Mouse (Mus musculus): ENCODE results near the gene Mterf2. TPM values are rescaled to one million over a fixed set of nuclear protein-coding genes. Genes with fewer than 3 reads are reported as not detected.

Mterf2 gene
- total and polyA plus RNA-seq, 2 experiments: 1.0 to 9.6 TPM

DNA sequence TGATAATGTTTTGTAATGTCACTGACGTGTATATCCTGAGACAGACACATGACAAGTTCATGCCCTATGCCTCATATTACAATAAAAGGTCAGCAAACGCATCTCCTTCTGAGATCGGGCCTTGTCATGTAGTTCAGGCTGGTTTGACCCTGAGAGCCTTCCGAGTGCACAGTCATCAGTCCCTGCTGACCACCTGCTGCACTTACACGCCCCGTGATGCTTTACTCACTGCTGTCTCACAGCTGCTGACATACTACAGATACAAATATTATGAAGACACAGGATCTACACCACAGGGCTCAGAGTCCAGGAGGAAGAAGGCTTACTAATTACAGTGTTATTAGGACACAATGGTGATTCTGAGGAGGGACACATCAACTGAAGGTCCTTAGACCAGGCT, 8.7 kb upstream of the Mterf2 start:
- Histone ChIP-seq H3K9ac (ENCODE audit: low read depth, low read length) (no peak overlapping the region), H3K79me2 (ENCODE audit: control insufficient read depth, insufficient read depth, low read length) (no peaks in the 10 kb centered on the region), H3K27ac (replicated peaks; ENCODE audit: insufficient read depth, low read depth, low read length) (no peak overlapping the region), H3K4me1 (ENCODE audit: control insufficient read depth, insufficient read depth, low read length) (no peaks in the 10 kb centered on the region), H3K27me3 (ENCODE audit: control insufficient read depth, insufficient read depth, low read length) (no peaks in the 10 kb centered on the region), H3K36me3 (ENCODE audit: control insufficient read depth, insufficient read depth, low read length) (peaks cover 25% of the 10 kb centered on the region), H3K4me3 (ENCODE audit: insufficient read depth, low read depth, low read length) (no peak overlapping the region)
- WGBS: 86% methylated on average over 6 of the region's 6 CpGs
- DNase-seq (ENCODE audit: extremely low read depth, low read depth, low spot score): no peak
- TF ChIP-seq POLR2A (IDR thresholded peaks at IDR 0.05; ENCODE audit: extremely low read depth, insufficient read depth, low read length) (no peak), CTCF (IDR thresholded peaks at IDR 0.05; ENCODE audit: low read depth, low read length) (no peak)

DNA sequence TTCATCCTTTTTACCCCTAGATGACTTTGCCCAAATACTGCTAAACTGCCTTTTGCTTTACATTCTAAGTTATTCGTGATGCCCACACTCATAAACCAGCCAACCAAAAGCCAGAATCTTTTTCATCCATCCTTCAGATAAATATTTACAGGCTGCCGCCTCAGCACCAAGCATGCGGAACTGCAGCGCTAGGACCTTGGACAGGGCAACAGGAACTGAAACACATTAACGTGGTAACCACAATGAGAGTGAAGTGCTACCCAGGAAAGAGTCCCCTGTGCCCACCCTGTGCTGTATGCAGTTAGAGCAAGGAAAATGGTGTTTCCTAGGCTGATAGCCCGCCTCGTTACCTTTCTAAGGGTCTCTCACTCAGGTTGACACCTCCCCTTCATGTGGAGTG, 626 bp upstream of the Mterf2 start:
- TF ChIP-seq POLR2A (IDR thresholded peaks at IDR 0.05; ENCODE audit: extremely low read depth, insufficient read depth, low read length): no peak
- no peak for TF ChIP-seq CTCF (IDR thresholded peaks at IDR 0.05; ENCODE audit: low read depth, low read length)
- Histone ChIP-seq H3K27ac (replicated peaks; ENCODE audit: insufficient read depth, low read depth, low read length) (no peak overlapping the region), H3K9ac (ENCODE audit: low read depth, low read length) (no peak overlapping the region), H3K36me3 (ENCODE audit: control insufficient read depth, insufficient read depth, low read length) (peaks cover 6% of the 10 kb centered on the region; the same call in 1 of the 2 replicates), H3K79me2 (ENCODE audit: control insufficient read depth, insufficient read depth, low read length) (no peaks in the 10 kb centered on the region), H3K4me1 (ENCODE audit: control insufficient read depth, insufficient read depth, low read length) (no peaks in the 10 kb centered on the region), H3K27me3 (ENCODE audit: control insufficient read depth, insufficient read depth, low read length) (no peaks in the 10 kb centered on the region), H3K4me3 (ENCODE audit: insufficient read depth, low read depth, low read length) (no peak overlapping the region)
- DNase-seq (ENCODE audit: extremely low read depth, low read depth, low spot score): peak; percentile 37
- 14% methylated on average over 7 of the region's 7 CpGs for WGBS

DNA sequence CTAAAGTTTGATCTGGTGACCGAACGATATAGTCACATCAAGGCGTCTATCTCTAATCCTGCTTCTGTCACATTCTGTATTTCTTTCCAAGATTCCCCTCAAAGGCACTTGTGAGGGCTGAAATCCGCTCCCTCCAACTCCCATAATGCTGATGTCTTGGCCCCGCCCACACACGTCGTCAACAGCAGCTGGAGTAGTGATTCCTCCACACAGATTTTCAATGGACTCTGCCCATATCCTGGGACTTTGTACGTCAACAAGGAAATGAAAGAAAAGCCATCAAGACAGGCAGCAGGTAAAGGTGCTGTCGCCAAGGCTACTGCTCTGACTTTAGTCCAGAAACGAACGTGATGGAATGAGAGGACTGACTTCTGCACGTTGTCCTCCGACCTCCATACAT, 2.6 kb downstream of the Mterf2 start:
- Histone ChIP-seq H3K27ac (replicated peaks; ENCODE audit: insufficient read depth, low read depth, low read length) (no peak overlapping the region), H3K9ac (ENCODE audit: low read depth, low read length) (no peak overlapping the region), H3K79me2 (ENCODE audit: control insufficient read depth, insufficient read depth, low read length) (no peaks in the 10 kb centered on the region), H3K4me3 (ENCODE audit: insufficient read depth, low read depth, low read length) (no peak overlapping the region), H3K36me3 (ENCODE audit: control insufficient read depth, insufficient read depth, low read length) (0 out of 2 replicates have a peak, but pooled peaks cover 2% of the 10 kb centered on the region), H3K4me1 (ENCODE audit: control insufficient read depth, insufficient read depth, low read length) (no peaks in the 10 kb centered on the region), H3K27me3 (ENCODE audit: control insufficient read depth, insufficient read depth, low read length) (no peaks in the 10 kb centered on the region)
- TF ChIP-seq CTCF (IDR thresholded peaks at IDR 0.05; ENCODE audit: low read depth, low read length) (no peak), POLR2A (IDR thresholded peaks at IDR 0.05; ENCODE audit: extremely low read depth, insufficient read depth, low read length) (no peak)
- DNase-seq (ENCODE audit: extremely low read depth, low read depth, low spot score): no peak
- WGBS: 69% methylated on average over 13 of the region's 13 CpGs

DNA sequence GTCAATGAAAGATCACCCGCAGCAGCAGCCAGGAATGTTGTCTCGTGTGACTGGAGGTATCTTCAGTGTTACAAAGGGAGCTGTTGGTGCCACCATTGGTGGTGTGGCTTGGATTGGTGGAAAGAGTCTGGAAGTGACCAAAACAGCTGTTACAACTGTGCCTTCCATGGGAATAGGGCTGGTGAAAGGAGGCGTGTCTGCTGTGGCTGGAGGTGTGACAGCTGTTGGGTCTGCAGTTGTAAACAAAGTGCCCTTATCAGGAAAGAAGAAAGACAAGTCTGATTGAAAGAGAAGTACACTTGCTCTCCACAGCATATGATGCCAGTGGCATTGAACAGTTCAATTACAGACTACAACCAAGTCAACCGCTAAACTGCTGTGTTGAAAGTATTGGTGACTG, 13.4 kb downstream of the Mterf2 start:
- 90% methylated on average over 4 of the region's 4 CpGs for WGBS
- Histone ChIP-seq H3K79me2 (ENCODE audit: control insufficient read depth, insufficient read depth, low read length) (no peaks in the 10 kb centered on the region; the same call in 1 of the 2 replicates), H3K27me3 (ENCODE audit: control insufficient read depth, insufficient read depth, low read length) (no peaks in the 10 kb centered on the region), H3K4me1 (ENCODE audit: control insufficient read depth, insufficient read depth, low read length) (peaks cover 2% of the 10 kb centered on the region; the same call in 1 of the 2 replicates), H3K4me3 (ENCODE audit: insufficient read depth, low read depth, low read length) (no peak overlapping the region), H3K36me3 (ENCODE audit: control insufficient read depth, insufficient read depth, low read length) (peaks cover 5% of the 10 kb centered on the region; the same call in 1 of the 2 replicates), H3K27ac (replicated peaks; ENCODE audit: insufficient read depth, low read depth, low read length) (no peak overlapping the region), H3K9ac (ENCODE audit: low read depth, low read length) (no peak overlapping the region)
- TF ChIP-seq CTCF (IDR thresholded peaks at IDR 0.05; ENCODE audit: low read depth, low read length): no peak
- TF ChIP-seq POLR2A (IDR thresholded peaks at IDR 0.05; ENCODE audit: extremely low read depth, insufficient read depth, low read length): no peak
- no peak for DNase-seq (ENCODE audit: extremely low read depth, low read depth, low spot score)

DNA sequence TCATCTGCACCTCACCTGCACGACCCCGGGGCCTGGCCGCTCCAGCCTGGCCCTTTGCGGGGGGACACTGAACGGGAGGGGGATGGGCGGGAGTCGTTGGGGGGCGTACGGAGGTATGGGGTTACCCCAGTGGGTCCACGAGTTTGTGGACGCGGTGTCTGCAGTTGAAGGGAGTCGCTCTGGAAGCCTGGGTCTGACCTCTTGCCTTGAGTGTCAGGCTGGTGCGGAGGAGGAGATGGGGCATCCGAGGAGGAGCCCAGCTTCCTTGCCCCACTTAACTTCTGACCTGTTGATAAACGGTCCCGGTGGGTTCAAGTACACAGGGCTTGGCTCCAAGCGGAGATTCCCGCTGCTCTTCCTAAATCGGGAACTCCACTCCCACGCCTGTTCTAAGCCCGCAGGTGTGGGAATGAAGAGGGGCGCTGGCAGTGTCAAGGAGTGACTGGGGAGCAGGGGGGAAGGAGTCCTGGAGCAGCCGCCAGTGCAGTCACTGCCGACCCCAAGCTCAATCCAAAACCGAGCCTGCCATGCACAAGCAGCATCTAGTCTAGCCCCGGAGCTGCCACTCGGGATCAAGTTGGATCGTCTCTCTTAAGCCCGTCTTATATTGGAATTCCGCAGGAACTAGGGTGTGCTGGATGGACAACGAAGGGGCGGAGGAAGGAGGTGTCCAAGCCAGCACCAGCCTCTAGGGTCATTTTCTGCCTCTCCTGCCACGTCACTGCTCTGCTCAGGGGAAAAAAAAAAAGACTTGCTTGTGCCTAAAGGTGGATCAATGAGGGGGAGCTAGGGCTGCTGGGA, 24.5 kb downstream of the Mterf2 start:
- H3K27ac ChIP-seq (replicated peaks; ENCODE audit: insufficient read depth, low read depth, low read length): no peak overlapping the region
- H3K36me3 ChIP-seq (ENCODE audit: control insufficient read depth, insufficient read depth, low read length): no peaks in the 10 kb centered on the region
- H3K27me3 ChIP-seq (ENCODE audit: control insufficient read depth, insufficient read depth, low read length): no peaks in the 10 kb centered on the region
- no peaks in the 10 kb centered on the region for H3K79me2 ChIP-seq (ENCODE audit: control insufficient read depth, insufficient read depth, low read length)
- H3K4me3 ChIP-seq (ENCODE audit: insufficient read depth, low read depth, low read length): peak overlapping the region; percentile 96
- no peak for DNase-seq (ENCODE audit: extremely low read depth, low read depth, low spot score)
- peaks cover 6% of the 10 kb centered on the region; the same call in 1 of the 2 replicates for H3K4me1 ChIP-seq (ENCODE audit: control insufficient read depth, insufficient read depth, low read length)
- 1% methylated on average over 34 of the region's 34 CpGs for WGBS
- H3K9ac ChIP-seq (ENCODE audit: low read depth, low read length): peak overlapping the region; percentile 95
- TF ChIP-seq POLR2A (IDR thresholded peaks at IDR 0.05; ENCODE audit: extremely low read depth, insufficient read depth, low read length) (no peak), CTCF (IDR thresholded peaks at IDR 0.05; ENCODE audit: low read depth, low read length) (no peak; the same call in 1 of the 2 replicates)
